Mouse (Mus musculus) neural tube, embryonic 14.5 days (tissue): ENCODE measurements around the gene Hoxd13. TPM values are rescaled to one million over a fixed set of nuclear protein-coding genes. Genes with fewer than 3 reads are reported as not detected.
A peak's percentile ranks its signal among the peaks of the same experiment; 100 is the strongest.

ENCODE experiments used
- ATAC-seq: fragments of 200-750 bp; cut with Nextera tagmentation; 2 replicates; pipeline ENCODE4 v1.8.0; 2017; ENCODE audit warnings: low read depth, mild to moderate bottlenecking, moderate TSS enrichment, moderate library complexity
- H3K27ac ChIP-seq: fragments of 300-500 bp; sonication (generic); 2 replicates; pipeline ENCODE4 v1.5.1; 2014; ENCODE audit warnings: low read depth, mild to moderate bottlenecking, control low read depth, low read length, moderate library complexity, mixed read lengths
- H3K27me3 ChIP-seq: fragments of 300-500 bp; sonication (generic); 2 replicates; pipeline ENCODE4 v1.6.1; 2014; ENCODE audit warnings: low read length; ENCODE audit not compliant: control insufficient read depth, insufficient read depth
- H3K36me3 ChIP-seq: fragments of 300-500 bp; sonication (generic); 2 replicates; pipeline ENCODE4 v1.6.1; 2014; ENCODE audit warnings: low read length, mixed read lengths; ENCODE audit not compliant: control insufficient read depth, insufficient read depth
- H3K4me1 ChIP-seq: fragments of 300-500 bp; sonication (generic); 2 replicates; pipeline ENCODE4 v1.6.1; 2014; ENCODE audit warnings: low read length; ENCODE audit not compliant: control insufficient read depth, insufficient read depth
- H3K4me2 ChIP-seq: fragments of 300-500 bp; sonication (generic); 2 replicates; pipeline ENCODE4 v1.6.1; 2014; ENCODE audit warnings: mild to moderate bottlenecking, low read depth, low read length, control low read depth
- H3K4me3 ChIP-seq: fragments of 300-500 bp; sonication (generic); 2 replicates; pipeline ENCODE4 v1.5.1; 2014; ENCODE audit warnings: low read depth, low read length, control low read depth, mixed read lengths
- H3K9ac ChIP-seq: fragments of 300-500 bp; sonication (generic); replicated peaks from 2 replicates; pipeline ENCODE4 v1.6.1; 2014; ENCODE audit warnings: low read depth, mild to moderate bottlenecking, control low read depth, low read length, mixed read lengths
- H3K9me3 ChIP-seq: fragments of 300-500 bp; sonication (generic); 2 replicates; pipeline ENCODE4 v1.6.1; 2016; ENCODE audit warnings: low read length; ENCODE audit not compliant: control insufficient read depth
- WGBS: fragments of 180-500 bp; shearing (Covaris S2); extraction: QIAGEN DNeasy Blood & Tissue Kit; methylation state at CpG from one replicate; pipeline ENCODE4 v1.1.7; 2014; 5-methylcytosine and 5-hydroxymethylcytosine counted together
- polyA plus RNA-seq: library from polyadenylated mRNA; unstranded; fragments of >200 nt; fragmentation: Nextera tagmentation; extraction: Ambion mirVana; gene quantifications from 2 replicates; pipeline ENCODE4 v1.2.1, GENCODE M21; 2014

Gene Hoxd13
- polyA plus RNA-seq, 1 experiment from 2014 or later: not detected

DNA sequence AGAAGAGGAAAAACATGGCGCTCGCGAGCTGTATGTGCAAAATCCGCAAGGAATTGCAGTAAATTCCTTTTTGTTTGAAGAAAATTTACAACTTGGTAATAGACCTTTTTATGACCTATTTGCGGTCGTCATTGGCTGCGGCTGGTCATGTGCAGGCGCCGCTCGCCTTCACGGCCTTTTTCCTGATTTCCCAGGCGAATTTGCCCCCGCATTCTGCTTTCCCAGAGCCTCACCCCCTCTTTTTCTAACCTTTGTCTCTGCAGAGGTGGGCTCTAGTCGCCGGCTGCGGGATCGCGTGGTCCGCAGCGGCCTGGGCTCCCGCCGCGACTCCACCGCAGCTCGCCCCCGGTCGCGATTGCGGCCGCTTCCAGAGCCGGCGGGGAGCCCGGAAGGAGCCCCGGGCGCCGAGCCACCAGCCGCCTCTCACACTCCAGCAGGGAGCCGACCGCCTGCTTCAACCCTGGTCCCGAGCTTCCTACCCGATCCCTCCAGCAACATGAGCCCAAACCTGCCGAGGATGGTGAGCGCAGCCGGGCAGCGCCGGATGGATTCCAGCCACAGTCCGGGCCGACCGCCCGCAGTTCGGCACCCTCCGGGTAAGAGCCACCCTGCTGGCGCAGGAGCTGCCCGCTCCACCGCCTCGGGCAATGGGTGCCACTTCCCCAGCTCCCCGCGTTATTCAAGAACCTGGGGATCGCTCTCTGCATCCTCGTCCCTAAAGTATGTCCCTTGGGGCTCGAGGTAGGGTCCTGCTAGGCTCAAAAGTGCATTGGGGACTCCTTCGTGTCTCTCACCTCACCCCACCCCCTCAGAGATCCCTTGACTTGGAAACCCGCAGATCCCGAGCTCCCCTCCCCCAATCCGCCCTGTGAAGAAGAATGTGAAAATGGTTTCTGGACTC lies 43.9 kb downstream of the Hoxd13 start, which contains the start of the genes Hoxd3 and Hoxd4:
TSS of gene Hoxd3 (plus strand) at position 207 of the 901 bp plus-strand sequence.
TSS of gene Hoxd4 (plus strand) at position 209 of the 901 bp plus-strand sequence.
- Histone ChIP-seq H3K27me3 (no peaks in the 10 kb centered on the region), H3K36me3 (no peaks in the 10 kb centered on the region), H3K9ac (peak within 1 kb of the TSS; percentile 100), H3K4me3 (peak within 1 kb of the TSS; percentile 99), H3K9me3 (no peaks in the 10 kb centered on the region), H3K27ac (peak within 1 kb of the TSS; percentile 100), H3K4me2 (peak within 1 kb of the TSS; percentile 75), H3K4me1 (peaks cover 39% of the 10 kb centered on the region)
- under 1% methylated on average over 65 of the region's 65 CpGs for WGBS
- peak; percentile 74 for ATAC-seq

GRCm38 (mm10) chr2:74713239-74714150 lies 45.4 kb downstream of the Hoxd13 start:
- Histone ChIP-seq H3K27me3 (no peaks in the 10 kb centered on the region), H3K36me3 (no peaks in the 10 kb centered on the region), H3K9ac (peak overlapping the region; percentile 100), H3K4me2 (peak overlapping the region; percentile 75), H3K9me3 (no peaks in the 10 kb centered on the region), H3K27ac (peak overlapping the region; percentile 100), H3K4me3 (peak overlapping the region; percentile 99), H3K4me1 (peaks cover 51% of the 10 kb centered on the region)
- 2% methylated on average over 19 of the region's 19 CpGs for WGBS
- ATAC-seq: no peak

DNA sequence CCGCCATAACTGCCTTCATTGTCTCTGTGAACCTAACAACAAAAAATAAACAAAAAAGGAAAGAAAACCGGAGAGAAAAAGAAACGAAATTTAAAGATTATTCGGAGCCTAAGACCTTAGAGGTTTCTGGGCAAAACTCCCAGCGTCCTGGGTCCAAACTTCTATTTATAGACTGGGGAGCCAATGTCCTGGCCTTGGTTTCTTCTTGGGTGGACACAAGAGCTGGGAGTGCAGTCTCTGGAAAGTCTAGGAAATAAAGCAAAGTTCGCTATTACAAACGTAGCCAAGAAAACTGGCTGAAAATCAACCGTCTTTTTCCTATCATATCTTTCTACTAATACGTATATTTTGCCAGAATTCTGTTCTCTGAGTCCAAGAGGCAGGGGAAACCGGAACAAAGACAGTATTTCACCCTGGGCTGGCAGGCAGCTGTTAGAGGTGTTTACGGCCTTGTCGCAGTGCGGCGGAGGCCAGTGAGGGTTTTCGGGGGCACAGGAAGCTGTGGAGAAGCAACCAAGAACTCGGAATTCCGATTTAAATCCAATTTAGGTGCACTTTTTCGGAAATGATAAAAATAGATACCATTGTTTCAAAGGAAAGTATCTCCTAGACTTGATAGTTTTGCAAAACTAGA lies 46.2 kb downstream of the Hoxd13 start:
- Histone ChIP-seq H3K4me2 (peak overlapping the region; percentile 75), H3K4me3 (peak overlapping the region; percentile 99), H3K9ac (peak overlapping the region; percentile 100), H3K36me3 (no peaks in the 10 kb centered on the region), H3K4me1 (peaks cover 53% of the 10 kb centered on the region), H3K27me3 (no peaks in the 10 kb centered on the region), H3K9me3 (no peaks in the 10 kb centered on the region), H3K27ac (peak overlapping the region; percentile 100)
- no peak for ATAC-seq
- WGBS: 2% methylated on average over 18 of the region's 18 CpGs

- H3K4me2 ChIP-seq: peak overlapping the region; percentile 75
- peak overlapping the region; percentile 100 for H3K9ac ChIP-seq
- no peaks in the 10 kb centered on the region for H3K27me3 ChIP-seq
- ATAC-seq: peak; percentile 85
- no peaks in the 10 kb centered on the region for H3K9me3 ChIP-seq
- H3K36me3 ChIP-seq: no peaks in the 10 kb centered on the region
- under 1% methylated on average over 14 of the region's 14 CpGs for WGBS
- H3K27ac ChIP-seq: peak overlapping the region; percentile 100
- H3K4me3 ChIP-seq: peak overlapping the region; percentile 99
- H3K4me1 ChIP-seq: peaks cover 53% of the 10 kb centered on the region
Observed at GRCm38 (mm10) chr2:74714881-74715280, 46.8 kb downstream of the Hoxd13 start.

DNA sequence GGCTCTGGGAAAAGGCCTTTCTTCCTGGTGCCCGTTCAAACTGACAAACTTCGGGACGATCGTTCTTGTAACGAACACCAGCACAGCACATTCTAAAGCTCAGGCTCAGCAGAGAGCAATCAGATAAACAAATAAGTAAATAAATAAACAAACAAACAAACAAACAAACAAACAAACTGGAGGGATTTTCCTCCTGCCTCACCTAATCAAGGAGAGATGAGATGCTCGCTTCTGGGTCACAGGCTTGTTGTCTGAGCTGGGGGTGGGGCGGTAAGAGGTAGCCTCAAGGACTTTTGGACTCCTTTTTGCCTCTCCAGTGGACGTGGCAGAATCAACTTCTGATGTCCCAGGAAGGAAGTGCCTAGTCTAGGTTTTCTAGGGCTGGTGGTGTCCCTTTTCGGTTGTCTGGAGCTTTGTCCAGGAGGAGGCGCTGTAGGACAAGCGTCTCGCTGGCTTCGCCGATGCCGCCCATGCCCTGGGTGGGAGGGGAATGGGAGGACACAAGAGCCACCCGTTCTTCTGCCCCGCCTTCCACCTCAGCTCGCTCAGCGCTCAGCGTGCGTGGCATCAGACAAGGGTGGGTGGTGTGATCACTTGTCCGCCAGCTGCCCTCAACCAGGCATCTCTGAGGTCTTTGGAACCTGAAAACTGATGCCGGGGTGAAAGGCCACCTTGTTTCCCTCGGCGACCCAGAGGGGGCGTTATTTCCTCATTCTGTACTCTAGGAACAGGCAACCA lies 47.6 kb downstream of the Hoxd13 start:
- peak; percentile 50 for ATAC-seq
- no peaks in the 10 kb centered on the region for H3K36me3 ChIP-seq
- peak overlapping the region; percentile 75 for H3K4me2 ChIP-seq
- H3K27me3 ChIP-seq: no peaks in the 10 kb centered on the region
- H3K4me1 ChIP-seq: peaks cover 53% of the 10 kb centered on the region
- WGBS: under 1% methylated on average over 26 of the region's 26 CpGs
- H3K27ac ChIP-seq: peak overlapping the region; percentile 100
- H3K4me3 ChIP-seq: peak overlapping the region; percentile 99
- H3K9me3 ChIP-seq: no peaks in the 10 kb centered on the region
- peak overlapping the region; percentile 100 for H3K9ac ChIP-seq

GRCm38 (mm10) chr2:74720384-74720783 lies 52.3 kb downstream of the Hoxd13 start:
- H3K36me3 ChIP-seq: no peaks in the 10 kb centered on the region; the same call in 1 of the 2 replicates
- peak overlapping the region; percentile 48; the same call in 1 of the 2 replicates for H3K27ac ChIP-seq
- H3K27me3 ChIP-seq: no peaks in the 10 kb centered on the region
- peaks cover 97% of the 10 kb centered on the region for H3K4me1 ChIP-seq
- no peak for ATAC-seq
- H3K9ac ChIP-seq: no peak overlapping the region
- WGBS: 4% methylated on average over 2 of the region's 2 CpGs
- peak overlapping the region; percentile 68 for H3K4me2 ChIP-seq
- H3K4me3 ChIP-seq: peak overlapping the region; percentile 2; the same call in 1 of the 2 replicates
- H3K9me3 ChIP-seq: no peaks in the 10 kb centered on the region

DNA sequence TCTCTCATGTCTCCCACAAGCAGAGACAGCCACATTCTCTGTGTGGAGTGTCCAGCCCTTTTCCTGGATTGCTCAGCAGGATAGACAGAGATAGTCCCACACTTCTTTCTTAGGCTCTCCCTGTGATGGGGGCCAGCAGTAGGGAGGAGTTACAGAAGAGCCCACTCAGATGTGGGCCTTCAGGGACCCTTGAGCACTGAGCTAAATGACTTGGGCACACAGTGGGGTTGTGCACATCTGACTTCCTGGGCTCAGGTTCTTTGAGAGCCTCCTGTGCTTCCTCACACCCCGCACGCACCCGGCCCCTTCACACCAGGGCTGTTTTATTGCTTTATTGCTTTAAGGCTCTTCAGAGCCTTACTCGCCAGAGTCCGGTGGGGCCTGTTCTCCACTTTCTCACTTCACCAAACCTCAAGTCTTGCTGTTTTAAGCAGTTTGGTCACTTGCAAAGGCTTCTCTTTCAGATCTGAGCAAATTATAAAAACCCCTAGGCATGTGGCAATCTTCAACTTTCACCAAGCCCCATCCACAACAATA lies 52.9 kb downstream of the Hoxd13 start:
- H3K9ac ChIP-seq: peak overlapping the region; percentile 32; the same call in 1 of the 2 replicates
- 4% methylated on average over 5 of the region's 5 CpGs for WGBS
- H3K4me2 ChIP-seq: peak overlapping the region; percentile 68
- no peaks in the 10 kb centered on the region for H3K27me3 ChIP-seq
- no peaks in the 10 kb centered on the region for H3K9me3 ChIP-seq
- H3K4me3 ChIP-seq: 0 out of 2 replicates have a peak overlapping the region, but pooled peaks have one; percentile 2
- ATAC-seq: no peak
- peaks cover under 1% of the 10 kb centered on the region; the same call in 1 of the 2 replicates for H3K36me3 ChIP-seq
- peak overlapping the region; percentile 48 for H3K27ac ChIP-seq
- H3K4me1 ChIP-seq: peaks cover 98% of the 10 kb centered on the region
